Mouse (Mus musculus) kidney, embryonic 16.5 days (tissue): ENCODE measurements around the gene Vwc2. TPM values are rescaled to one million over a fixed set of nuclear protein-coding genes. Genes with fewer than 3 reads are reported as not detected.

ENCODE experiments used
- ATAC-seq: fragments of 200-750 bp; cut with Nextera tagmentation; 2 replicates; pipeline ENCODE4 v1.8.0; 2017; ENCODE audit warnings: moderate TSS enrichment; ENCODE audit not compliant: low FRiP score, low TSS enrichment
- H3K27ac ChIP-seq: fragments of 300-500 bp; sonication (generic); 2 replicates; pipeline ENCODE4 v1.5.1; 2014; ENCODE audit warnings: low read length
- H3K27me3 ChIP-seq: fragments of 300-500 bp; sonication (generic); 2 replicates; pipeline ENCODE4 v1.6.1; 2014; ENCODE audit warnings: low read length, control low read depth, mixed read lengths; ENCODE audit not compliant: insufficient read depth
- H3K36me3 ChIP-seq: fragments of 300-500 bp; sonication (generic); 2 replicates; pipeline ENCODE4 v1.6.1; 2014; ENCODE audit warnings: low read length, control low read depth, mixed read lengths; ENCODE audit not compliant: insufficient read depth
- H3K4me1 ChIP-seq: fragments of 300-500 bp; sonication (generic); 2 replicates; pipeline ENCODE4 v1.6.1; 2014; ENCODE audit warnings: low read length, control low read depth, mixed read lengths; ENCODE audit not compliant: insufficient read depth
- H3K4me2 ChIP-seq: fragments of 300-500 bp; sonication (generic); replicated peaks from 2 replicates; pipeline ENCODE4 v1.6.1; 2014; ENCODE audit warnings: low read depth, low read length
- H3K4me3 ChIP-seq: fragments of 300-500 bp; sonication (generic); 2 replicates; pipeline ENCODE4 v1.5.1; 2014; ENCODE audit warnings: mild to moderate bottlenecking, low read length
- H3K9ac ChIP-seq: fragments of 300-500 bp; sonication (generic); replicated peaks from 2 replicates; pipeline ENCODE4 v1.6.1; 2014; ENCODE audit warnings: low read length
- H3K9me3 ChIP-seq: fragments of 300-500 bp; sonication (generic); 2 replicates; pipeline ENCODE4 v1.6.1; 2016; ENCODE audit warnings: low read length, control low read depth
- WGBS: fragments of 180-500 bp; shearing (Covaris S2); extraction: QIAGEN DNeasy Blood & Tissue Kit; methylation state at CpG from one replicate; pipeline ENCODE4 v1.1.7; 2014; 5-methylcytosine and 5-hydroxymethylcytosine counted together
- polyA plus RNA-seq: library from polyadenylated mRNA; unstranded; fragments of >200 nt; fragmentation: Nextera tagmentation; extraction: Ambion mirVana; gene quantifications from 2 replicates; pipeline ENCODE4 v1.2.1, GENCODE M21; 2015

Gene Vwc2
- 1.1 and 1.2 TPM in 2 replicates for polyA plus RNA-seq

GRCm38 (mm10) chr11:11113576-11114233 lies at the start of gene Vwc2:
Gene Vwc2 (plus strand): TSS chr11:11114223.
- Histone ChIP-seq H3K27me3 (peaks cover 58% of the 10 kb centered on the region), H3K4me2 (peak within 1 kb of the TSS; percentile 76), H3K9me3 (no peaks in the 10 kb centered on the region), H3K27ac (no peak within 1 kb of the TSS), H3K4me3 (peak within 1 kb of the TSS; percentile 48), H3K9ac (no peak within 1 kb of the TSS; the same call in 1 of the 2 replicates), H3K4me1 (peaks cover 27% of the 10 kb centered on the region), H3K36me3 (no peaks in the 10 kb centered on the region)
- ATAC-seq: peak; percentile 44
- WGBS: 2% methylated on average over 22 of the region's 28 CpGs

DNA sequence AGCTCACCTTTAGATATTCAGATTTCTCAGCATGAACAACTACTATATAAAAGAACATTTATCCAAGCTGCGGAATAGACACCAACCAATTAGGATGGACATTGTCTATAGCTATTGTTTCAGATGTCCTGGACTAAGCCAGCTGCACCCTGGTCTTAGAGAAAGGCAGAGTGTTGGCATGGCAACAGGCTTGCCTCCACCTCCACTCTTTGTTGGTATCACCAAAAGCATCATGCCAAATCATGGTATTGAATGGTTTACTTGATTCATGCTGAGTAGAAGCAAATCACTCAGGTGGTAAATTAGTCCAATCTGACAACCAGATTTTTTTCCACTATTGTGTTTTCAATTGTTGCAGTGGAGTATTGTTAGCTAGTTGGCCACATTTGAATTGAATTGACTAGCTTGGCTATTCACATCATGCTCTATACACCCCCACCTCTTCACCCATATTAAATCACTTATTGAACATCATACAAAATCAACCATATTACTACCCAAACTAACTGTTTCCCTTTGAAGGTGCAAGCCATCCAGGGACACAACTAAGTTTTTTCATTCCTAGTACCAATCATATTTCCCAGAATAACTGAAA lies 25.8 kb upstream of the Vwc2 start:
- no peaks in the 10 kb centered on the region for H3K9me3 ChIP-seq
- no peaks in the 10 kb centered on the region for H3K27me3 ChIP-seq
- H3K9ac ChIP-seq: no peak overlapping the region
- WGBS: 94% methylated on average over 1 of the region's 1 CpGs
- H3K36me3 ChIP-seq: no peaks in the 10 kb centered on the region
- H3K4me3 ChIP-seq: no peak overlapping the region
- no peak for ATAC-seq
- no peaks in the 10 kb centered on the region for H3K4me1 ChIP-seq
- H3K27ac ChIP-seq: no peak overlapping the region
- H3K4me2 ChIP-seq: no peak overlapping the region

DNA sequence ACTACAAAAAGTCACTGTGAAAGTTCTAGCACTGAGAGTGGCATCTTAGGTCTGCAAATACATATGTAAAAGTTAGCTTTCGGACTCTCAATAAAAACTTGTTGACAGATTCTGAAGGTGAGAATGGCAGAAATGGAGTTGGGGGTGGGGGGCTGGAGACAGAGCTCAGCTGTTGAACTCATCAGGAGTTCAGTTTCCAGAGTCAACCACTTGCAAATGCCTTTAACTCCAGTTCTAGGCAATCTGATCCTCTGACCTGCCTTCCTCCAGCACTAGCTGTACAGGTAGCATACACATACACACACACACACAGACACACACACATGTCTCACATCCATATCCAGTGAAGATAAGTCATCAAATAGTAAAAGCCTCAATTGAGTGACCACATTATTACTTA lies 16.4 kb upstream of the Vwc2 start:
- H3K4me1 ChIP-seq: no peaks in the 10 kb centered on the region
- H3K27me3 ChIP-seq: no peaks in the 10 kb centered on the region
- H3K4me3 ChIP-seq: no peak overlapping the region
- no peak for ATAC-seq
- H3K9ac ChIP-seq: no peak overlapping the region
- no peaks in the 10 kb centered on the region for H3K9me3 ChIP-seq
- H3K27ac ChIP-seq: no peak overlapping the region
- WGBS: 90% methylated on average over 1 of the region's 1 CpGs
- no peaks in the 10 kb centered on the region for H3K36me3 ChIP-seq
- H3K4me2 ChIP-seq: no peak overlapping the region

DNA sequence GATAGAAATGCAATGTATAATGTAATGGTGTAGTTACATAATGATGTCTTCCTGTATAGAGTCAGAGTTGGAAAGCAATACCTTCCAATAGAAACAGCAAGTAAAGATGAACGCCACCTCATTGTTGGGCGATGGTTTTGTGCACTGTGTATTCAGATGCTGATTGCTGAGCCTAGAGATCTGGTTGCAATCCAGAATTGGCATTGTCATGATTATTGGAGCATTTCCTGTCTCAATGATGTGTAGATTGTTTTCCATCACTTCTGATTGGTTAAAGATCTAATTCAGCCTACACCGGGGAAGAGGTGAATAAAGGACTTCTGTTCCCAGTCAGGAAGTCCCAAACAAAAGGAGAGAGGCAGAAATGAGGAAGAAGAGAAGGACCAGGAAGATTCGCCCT lies 15.7 kb upstream of the Vwc2 start:
- Histone ChIP-seq H3K9ac (no peak overlapping the region), H3K4me3 (no peak overlapping the region), H3K27ac (no peak overlapping the region), H3K27me3 (no peaks in the 10 kb centered on the region), H3K36me3 (no peaks in the 10 kb centered on the region), H3K4me1 (no peaks in the 10 kb centered on the region), H3K4me2 (no peak overlapping the region), H3K9me3 (no peaks in the 10 kb centered on the region)
- ATAC-seq: no peak
- WGBS: 75% methylated on average over 4 of the region's 4 CpGs

DNA sequence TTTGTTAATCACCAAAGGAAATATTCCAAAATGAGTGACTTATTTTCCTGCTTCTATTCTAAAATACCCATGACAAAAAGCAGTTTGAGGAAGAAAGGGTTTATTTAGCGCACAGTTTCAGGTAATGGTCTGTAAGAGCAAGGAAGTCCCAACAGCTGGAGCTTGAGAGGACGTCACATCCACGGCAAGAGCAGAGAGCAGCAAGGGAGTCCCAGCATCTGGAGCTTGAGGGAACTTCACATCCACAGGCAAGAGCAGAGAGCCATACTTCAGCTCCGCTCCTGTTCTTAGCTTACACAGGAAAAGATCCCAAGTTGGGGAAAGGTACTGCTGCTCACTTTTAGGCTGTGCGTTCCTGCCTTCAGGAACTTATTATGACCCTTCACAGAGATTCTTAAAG lies 15.0 kb upstream of the Vwc2 start:
- H3K4me1 ChIP-seq: no peaks in the 10 kb centered on the region
- no peak for ATAC-seq
- no peaks in the 10 kb centered on the region for H3K36me3 ChIP-seq
- 79% methylated on average over 5 of the region's 5 CpGs for WGBS
- no peak overlapping the region for H3K9ac ChIP-seq
- H3K4me2 ChIP-seq: no peak overlapping the region
- H3K27ac ChIP-seq: no peak overlapping the region
- H3K9me3 ChIP-seq: no peaks in the 10 kb centered on the region
- H3K27me3 ChIP-seq: no peaks in the 10 kb centered on the region
- no peak overlapping the region for H3K4me3 ChIP-seq

DNA sequence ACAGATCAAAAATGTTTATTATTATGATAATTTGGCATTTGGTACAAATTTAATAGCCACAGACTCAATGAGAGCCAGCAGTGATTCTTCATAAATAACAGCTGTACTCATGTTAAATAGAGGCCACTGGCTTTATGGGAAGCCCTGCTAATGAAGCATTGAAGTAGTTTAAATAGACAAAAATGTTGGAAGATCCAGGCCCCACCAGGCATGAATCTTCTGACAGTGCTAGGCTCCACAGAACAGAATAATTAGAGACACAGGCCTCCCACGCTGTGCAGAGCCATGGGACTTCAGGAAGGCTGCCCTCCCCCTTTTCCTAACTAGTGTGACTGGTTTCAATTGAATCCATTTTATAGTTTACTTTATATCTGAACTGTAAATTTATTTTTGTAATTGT lies 11.8 kb upstream of the Vwc2 start:
- no peak overlapping the region for H3K27ac ChIP-seq
- peak; percentile 84; the same call in 1 of the 2 replicates for ATAC-seq
- no peaks in the 10 kb centered on the region for H3K36me3 ChIP-seq
- no peaks in the 10 kb centered on the region for H3K27me3 ChIP-seq
- no peak overlapping the region for H3K4me3 ChIP-seq
- no peak overlapping the region for H3K4me2 ChIP-seq
- no peaks in the 10 kb centered on the region for H3K4me1 ChIP-seq
- WGBS: 26% methylated on average over 1 of the region's 1 CpGs
- H3K9ac ChIP-seq: no peak overlapping the region
- no peaks in the 10 kb centered on the region for H3K9me3 ChIP-seq

- H3K36me3 ChIP-seq: no peaks in the 10 kb centered on the region
- H3K9ac ChIP-seq: no peak overlapping the region
- no peaks in the 10 kb centered on the region for H3K9me3 ChIP-seq
- 65% methylated on average over 1 of the region's 1 CpGs for WGBS
- 0 out of 2 replicates have a peak overlapping the region, but pooled peaks have one; percentile 29 for H3K27ac ChIP-seq
- no peak for ATAC-seq
- H3K27me3 ChIP-seq: no peaks in the 10 kb centered on the region
- H3K4me2 ChIP-seq: no peak overlapping the region
- H3K4me3 ChIP-seq: no peak overlapping the region
- H3K4me1 ChIP-seq: no peaks in the 10 kb centered on the region
These were observed 11.4 kb upstream of the Vwc2 start for GRCm38 (mm10) chr11:11102620-11103019.

GRCm38 (mm10) chr11:11108922-11109321 lies 5.1 kb upstream of the Vwc2 start:
- Histone ChIP-seq H3K4me2 (no peak overlapping the region), H3K4me3 (no peak overlapping the region), H3K9ac (no peak overlapping the region), H3K4me1 (0 out of 2 replicates have a peak, but pooled peaks cover 3% of the 10 kb centered on the region), H3K36me3 (no peaks in the 10 kb centered on the region), H3K27me3 (peaks cover 15% of the 10 kb centered on the region), H3K9me3 (no peaks in the 10 kb centered on the region), H3K27ac (no peak overlapping the region; the same call in 1 of the 2 replicates)
- 53% methylated on average over 3 of the region's 3 CpGs for WGBS
- ATAC-seq: peak; percentile 63; the same call in 1 of the 2 replicates

DNA sequence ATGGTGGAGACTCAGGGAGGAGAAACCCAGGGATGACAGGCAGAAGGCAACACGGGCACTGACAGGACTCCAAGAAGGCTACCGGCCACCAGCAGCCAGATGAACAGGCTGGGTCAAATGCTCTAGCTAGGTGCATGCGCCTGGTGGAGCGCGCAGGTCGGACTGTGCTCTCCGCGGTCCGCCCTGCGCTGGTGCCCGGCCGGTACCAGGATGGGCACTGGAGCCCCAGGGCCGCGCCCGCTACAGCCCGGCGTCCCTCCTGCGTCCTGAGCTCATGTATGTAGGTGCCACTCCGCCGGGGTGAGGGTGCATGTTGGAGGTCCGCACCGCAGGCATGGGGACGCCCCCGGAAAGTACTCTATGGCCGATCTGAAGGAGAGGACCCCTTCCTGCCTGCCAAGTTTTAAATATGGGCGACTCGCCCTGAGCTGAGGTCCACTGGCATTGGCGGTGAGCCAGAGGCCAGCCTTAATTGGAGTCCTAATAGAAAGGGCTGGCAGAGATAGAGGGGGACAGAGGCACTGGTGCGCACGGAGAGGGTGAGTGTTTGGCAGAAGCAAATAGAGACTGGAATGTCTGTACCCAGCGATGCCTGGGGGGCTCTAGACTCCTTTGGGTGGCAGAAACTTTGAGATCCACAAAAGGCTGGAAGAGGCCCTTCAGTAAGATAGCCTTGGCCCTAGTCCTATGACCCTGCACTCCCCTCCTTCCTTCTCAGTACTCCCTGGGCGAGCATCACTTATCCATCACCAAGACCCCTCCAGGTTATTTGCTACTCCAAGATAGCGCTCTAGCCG lies 409 bp downstream of the Vwc2 start:
- ATAC-seq: peak; percentile 67
- Histone ChIP-seq H3K9me3 (no peaks in the 10 kb centered on the region), H3K4me1 (peaks cover 27% of the 10 kb centered on the region), H3K4me2 (peak overlapping the region; percentile 76), H3K9ac (no peak overlapping the region; the same call in 1 of the 2 replicates), H3K36me3 (no peaks in the 10 kb centered on the region), H3K27ac (no peak overlapping the region), H3K4me3 (peak overlapping the region; percentile 48), H3K27me3 (peaks cover 62% of the 10 kb centered on the region)
- under 1% methylated on average over 33 of the region's 34 CpGs for WGBS
